Mouse (Mus musculus): ENCODE measurements at regions not wholly inside any gene's neighbourhood (a gene's known extent, or its start where the extent isn't known, plus 50 kb on each side); places are given as distances from the start of the nearest gene placed in this dataset.

GRCm38 (mm10) chrX:21558318-21558717 is 74.0 kb downstream of the Agtr2 start:
- Histone ChIP-seq H3K36me3 (ENCODE audit: control insufficient read depth, insufficient read depth, low read length) (no peaks in the 10 kb centered on the region), H3K27ac (ENCODE audit: low read length) (no peak overlapping the region)
- 61% methylated on average over 1 of the region's 1 CpGs for WGBS

GRCm38 (mm10) chrX:21566669-21567068 is 82.3 kb downstream of the Agtr2 start:
- Histone ChIP-seq H3K27me3 (ENCODE audit: control insufficient read depth, insufficient read depth, low read depth, low read length) (no peaks in the 10 kb centered on the region), H3K4me1 (replicated peaks; ENCODE audit: control insufficient read depth, insufficient read depth, low read length) (no peaks in the 10 kb centered on the region), H3K36me3 (ENCODE audit: control insufficient read depth, insufficient read depth, low read length) (no peaks in the 10 kb centered on the region), H3K4me2 (ENCODE audit: low read depth, low read length) (no peak overlapping the region), H3K27ac (ENCODE audit: low read length) (no peak overlapping the region), H3K4me3 (ENCODE audit: low read length) (no peak overlapping the region), H3K9ac (ENCODE audit: low read length) (no peak overlapping the region), H3K9me3 (ENCODE audit: control insufficient read depth, low read length) (no peaks in the 10 kb centered on the region)
- WGBS = 34% methylated on average over 2 of the region's 2 CpGs
- peak; percentile 77 for ATAC-seq (ENCODE audit: low read depth)

More at GRCm38 (mm10) chrX:21558318-21558717, 74.0 kb downstream of the Agtr2 start:
- H3K4me2 ChIP-seq (ENCODE audit: low read depth, low read length) = no peak overlapping the region
- no peak overlapping the region for H3K4me3 ChIP-seq (ENCODE audit: low read length)
- H3K9me3 ChIP-seq (ENCODE audit: control insufficient read depth, low read length) = no peaks in the 10 kb centered on the region
- H3K27me3 ChIP-seq (ENCODE audit: control insufficient read depth, insufficient read depth, low read depth, low read length) = no peaks in the 10 kb centered on the region
- no peaks in the 10 kb centered on the region for H3K4me1 ChIP-seq (replicated peaks; ENCODE audit: control insufficient read depth, insufficient read depth, low read length)
- no peak overlapping the region for H3K9ac ChIP-seq (ENCODE audit: low read length)
- no peak for ATAC-seq (ENCODE audit: low read depth)

- no peaks in the 10 kb centered on the region for H3K36me3 ChIP-seq (ENCODE audit: control insufficient read depth, insufficient read depth, low read length)
- H3K4me1 ChIP-seq (replicated peaks; ENCODE audit: control insufficient read depth, insufficient read depth, low read length) = no peaks in the 10 kb centered on the region
- WGBS = 42% methylated on average over 1 of the region's 1 CpGs
- no peaks in the 10 kb centered on the region for H3K27me3 ChIP-seq (ENCODE audit: control insufficient read depth, insufficient read depth, low read depth, low read length)
- peak overlapping the region; percentile 21 for H3K27ac ChIP-seq (ENCODE audit: low read length)
- no peaks in the 10 kb centered on the region for H3K9me3 ChIP-seq (ENCODE audit: control insufficient read depth, low read length)
- ATAC-seq (ENCODE audit: low read depth) = peak; percentile 79
- no peak overlapping the region for H3K4me3 ChIP-seq (ENCODE audit: low read length)
- H3K4me2 ChIP-seq (ENCODE audit: low read depth, low read length) = no peak overlapping the region
- H3K9ac ChIP-seq (ENCODE audit: low read length) = no peak overlapping the region
Measured at GRCm38 (mm10) chrX:21567530-21567929, 83.2 kb downstream of the Agtr2 start.

- Histone ChIP-seq H3K4me1 (replicated peaks; ENCODE audit: control insufficient read depth, insufficient read depth, low read length) (no peaks in the 10 kb centered on the region), H3K9ac (ENCODE audit: low read length) (no peak overlapping the region), H3K27me3 (ENCODE audit: control insufficient read depth, insufficient read depth, low read depth, low read length) (no peaks in the 10 kb centered on the region), H3K4me3 (ENCODE audit: low read length) (no peak overlapping the region), H3K9me3 (ENCODE audit: control insufficient read depth, low read length) (no peaks in the 10 kb centered on the region), H3K4me2 (ENCODE audit: low read depth, low read length) (no peak overlapping the region), H3K36me3 (ENCODE audit: control insufficient read depth, insufficient read depth, low read length) (no peaks in the 10 kb centered on the region), H3K27ac (ENCODE audit: low read length) (peak overlapping the region; percentile 21)
- WGBS = 42% methylated on average over 1 of the region's 1 CpGs
- no peak; the same call in 1 of the 2 replicates for ATAC-seq (ENCODE audit: low read depth)
Measured at GRCm38 (mm10) chrX:21567971-21568370, 83.6 kb downstream of the Agtr2 start.

- 51% methylated on average over 1 of the region's 1 CpGs for WGBS
- Histone ChIP-seq H3K4me2 (ENCODE audit: low read depth, low read length) (no peak overlapping the region), H3K9me3 (ENCODE audit: control insufficient read depth, low read length) (no peaks in the 10 kb centered on the region), H3K27ac (ENCODE audit: low read length) (no peak overlapping the region), H3K9ac (ENCODE audit: low read length) (no peak overlapping the region), H3K4me1 (replicated peaks; ENCODE audit: control insufficient read depth, insufficient read depth, low read length) (no peaks in the 10 kb centered on the region), H3K27me3 (ENCODE audit: control insufficient read depth, insufficient read depth, low read depth, low read length) (no peaks in the 10 kb centered on the region), H3K36me3 (ENCODE audit: control insufficient read depth, insufficient read depth, low read length) (no peaks in the 10 kb centered on the region), H3K4me3 (ENCODE audit: low read length) (no peak overlapping the region)
- ATAC-seq (ENCODE audit: low read depth) = no peak
Measured at GRCm38 (mm10) chrX:21579945-21580344, 95.6 kb downstream of the Agtr2 start.

- 33% methylated on average over 1 of the region's 1 CpGs for WGBS
- ATAC-seq (ENCODE audit: low read depth) = no peak
- Histone ChIP-seq H3K9ac (ENCODE audit: low read length) (no peak overlapping the region), H3K27ac (ENCODE audit: low read length) (no peak overlapping the region), H3K4me2 (ENCODE audit: low read depth, low read length) (no peak overlapping the region), H3K27me3 (ENCODE audit: control insufficient read depth, insufficient read depth, low read depth, low read length) (no peaks in the 10 kb centered on the region), H3K36me3 (ENCODE audit: control insufficient read depth, insufficient read depth, low read length) (no peaks in the 10 kb centered on the region), H3K9me3 (ENCODE audit: control insufficient read depth, low read length) (no peaks in the 10 kb centered on the region), H3K4me1 (replicated peaks; ENCODE audit: control insufficient read depth, insufficient read depth, low read length) (no peaks in the 10 kb centered on the region), H3K4me3 (ENCODE audit: low read length) (no peak overlapping the region)
Measured at GRCm38 (mm10) chrX:21586030-21586429, 101.7 kb downstream of the Agtr2 start.

- Histone ChIP-seq H3K36me3 (ENCODE audit: control insufficient read depth, insufficient read depth, low read length) (no peaks in the 10 kb centered on the region), H3K4me2 (ENCODE audit: low read depth, low read length) (no peak overlapping the region), H3K27me3 (ENCODE audit: control insufficient read depth, insufficient read depth, low read depth, low read length) (no peaks in the 10 kb centered on the region), H3K4me3 (ENCODE audit: low read length) (no peak overlapping the region), H3K4me1 (replicated peaks; ENCODE audit: control insufficient read depth, insufficient read depth, low read length) (no peaks in the 10 kb centered on the region), H3K9me3 (ENCODE audit: control insufficient read depth, low read length) (no peaks in the 10 kb centered on the region), H3K27ac (ENCODE audit: low read length) (no peak overlapping the region), H3K9ac (ENCODE audit: low read length) (no peak overlapping the region)
- 53% methylated on average over 4 of the region's 4 CpGs for WGBS
- 0 out of 2 replicates have a peak, but pooled peaks have one; percentile 51 for ATAC-seq (ENCODE audit: low read depth)
Measured at GRCm38 (mm10) chrX:21589811-21590210, 105.5 kb downstream of the Agtr2 start.
